Mouse (Mus musculus) heart, embryonic 10.5 days (tissue): ENCODE data around the gene Tceanc. TPM values are rescaled to one million over a fixed set of nuclear protein-coding genes. Genes with fewer than 3 reads are reported as not detected.

Experiments
- DNase-seq: peaks from one replicate; pipeline ENCODE4 v3.0.0-alpha.2; 2017; ENCODE audit warnings: low spot score
- H3K27ac ChIP-seq: fragments of 300-500 bp; sonication (generic); 2 replicates; pipeline ENCODE4 v1.5.1; 2016; ENCODE audit warnings: mild to moderate bottlenecking
- H3K27me3 ChIP-seq: fragments of 300-500 bp; sonication (generic); 2 replicates; pipeline ENCODE4 v1.6.1; 2016; ENCODE audit warnings: mild to moderate bottlenecking; ENCODE audit not compliant: poor library complexity, insufficient read depth, severe bottlenecking
- H3K36me3 ChIP-seq: fragments of 300-500 bp; sonication (generic); 2 replicates; pipeline ENCODE4 v1.6.1; 2016; ENCODE audit warnings: mild to moderate bottlenecking, moderate library complexity
- H3K4me1 ChIP-seq: fragments of 300-500 bp; sonication (generic); 2 replicates; pipeline ENCODE4 v1.6.1; 2016; ENCODE audit warnings: mild to moderate bottlenecking
- H3K4me3 ChIP-seq: fragments of 300-500 bp; sonication (generic); 2 replicates; pipeline ENCODE4 v1.5.1; 2016; ENCODE audit warnings: mild to moderate bottlenecking, moderate library complexity
- H3K9me3 ChIP-seq: fragments of 300-500 bp; sonication (generic); 2 replicates; pipeline ENCODE4 v1.6.1; 2016; ENCODE audit warnings: mild to moderate bottlenecking, moderate library complexity
- WGBS: fragments of 180-500 bp; shearing (Covaris S2); methylation state at CpG from one replicate; pipeline ENCODE4 v1.1.7; 2016; 5-methylcytosine and 5-hydroxymethylcytosine counted together
- polyA plus RNA-seq: library from polyadenylated mRNA; unstranded; fragments of >200 nt; fragmentation: Nextera tagmentation; extraction: Ambion mirVana; gene quantifications from 2 replicates; pipeline ENCODE4 v1.2.1, GENCODE M21; 2016

Tceanc gene
- polyA plus RNA-seq, 1 experiment from 2014 or later = 7.0 TPM

DNA sequence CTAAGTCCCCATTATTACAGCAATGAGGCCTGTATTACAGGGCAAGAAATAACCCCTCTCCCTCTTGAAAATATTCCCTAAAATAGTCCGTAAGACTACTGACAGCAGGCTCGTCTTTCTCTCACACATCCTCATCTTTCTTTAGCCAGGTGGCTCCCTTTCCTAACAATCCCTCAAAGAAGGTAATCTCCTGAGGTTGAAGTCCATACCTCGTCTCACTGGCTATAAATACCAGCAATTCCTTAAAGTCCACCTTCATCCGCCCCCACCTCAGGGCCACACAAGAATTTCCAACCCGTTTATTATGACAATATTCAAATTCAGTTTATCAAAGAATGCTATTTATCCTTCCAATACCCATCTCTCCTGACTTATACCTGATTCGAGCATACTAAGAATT lies 45.8 kb downstream of the Tceanc start:
- Histone ChIP-seq H3K36me3 (peaks cover 2% of the 10 kb centered on the region; the same call in 1 of the 2 replicates), H3K4me1 (no peaks in the 10 kb centered on the region), H3K9me3 (no peaks in the 10 kb centered on the region), H3K27ac (no peak overlapping the region), H3K27me3 (no peaks in the 10 kb centered on the region), H3K4me3 (no peak overlapping the region)
- 77% methylated on average over 6 of the region's 6 CpGs for WGBS
- no peak for DNase-seq

DNA sequence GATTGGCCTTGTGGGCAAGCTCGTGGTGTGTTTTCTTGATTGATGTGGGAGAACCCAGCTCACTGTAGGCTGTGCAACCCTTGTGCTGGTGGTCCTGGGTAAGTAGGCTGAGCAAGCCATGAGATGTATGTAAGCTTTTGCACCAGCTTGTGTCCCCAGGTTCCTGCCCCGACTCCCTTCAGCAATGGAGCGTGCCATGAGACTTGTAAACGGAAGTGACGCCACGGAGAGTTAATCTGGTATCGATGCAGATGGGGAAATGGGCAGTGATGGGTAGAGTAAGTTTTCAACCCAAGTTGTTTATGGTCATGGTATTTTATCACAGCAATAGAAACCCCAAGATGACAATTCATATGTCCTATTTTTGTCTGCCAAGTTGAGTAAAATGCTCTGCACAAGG lies 50.0 kb downstream of the Tceanc start:
- no peak for DNase-seq
- Histone ChIP-seq H3K27me3 (no peaks in the 10 kb centered on the region), H3K9me3 (no peaks in the 10 kb centered on the region), H3K4me1 (no peaks in the 10 kb centered on the region), H3K36me3 (0 out of 2 replicates have a peak, but pooled peaks cover 6% of the 10 kb centered on the region), H3K27ac (no peak overlapping the region), H3K4me3 (no peak overlapping the region)
- WGBS = 96% methylated on average over 7 of the region's 7 CpGs

DNA sequence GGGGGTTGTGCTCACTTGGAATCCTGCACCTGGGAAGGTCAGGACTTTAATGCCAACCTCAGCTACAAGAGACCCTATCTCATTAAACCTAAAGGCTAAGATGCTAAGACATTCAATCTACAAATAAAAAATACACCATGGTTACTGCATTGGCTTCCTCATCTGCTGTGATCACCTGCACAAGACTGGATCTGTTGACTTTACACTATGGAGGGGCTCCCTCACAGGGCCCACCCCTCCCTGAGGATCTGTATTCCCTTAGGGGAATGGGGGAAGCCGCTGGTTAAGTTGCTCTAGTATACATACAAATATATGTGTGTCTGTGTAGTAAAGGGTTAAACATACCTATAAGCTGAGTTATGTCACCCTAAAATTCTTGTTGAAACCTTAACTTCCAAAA lies 62.8 kb downstream of the Tceanc start:
- no peaks in the 10 kb centered on the region for H3K4me1 ChIP-seq
- 79% methylated on average over 1 of the region's 1 CpGs for WGBS
- H3K36me3 ChIP-seq = peaks cover 20% of the 10 kb centered on the region; the same call in 1 of the 2 replicates
- H3K27me3 ChIP-seq = no peaks in the 10 kb centered on the region
- H3K27ac ChIP-seq = no peak overlapping the region
- no peak overlapping the region for H3K4me3 ChIP-seq
- H3K9me3 ChIP-seq = no peaks in the 10 kb centered on the region
- DNase-seq = no peak

DNA sequence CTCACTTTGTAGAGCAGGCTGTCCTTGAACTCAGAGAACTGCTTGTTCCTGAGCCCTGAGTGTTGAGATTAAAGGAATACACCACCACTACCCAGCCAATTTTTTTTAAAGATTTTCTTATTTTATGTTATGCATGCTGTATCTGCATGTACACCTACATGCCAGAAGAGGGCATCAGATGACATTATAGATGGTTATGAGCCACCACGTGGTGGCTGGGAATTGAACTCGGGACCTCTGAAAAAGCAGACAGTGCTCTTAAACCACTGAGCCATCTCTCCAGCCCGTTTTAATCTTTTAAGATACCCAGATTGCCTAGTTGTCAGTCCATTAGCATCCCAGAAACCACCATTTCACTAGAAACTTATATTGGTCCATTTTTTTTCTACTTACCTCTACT lies 64.0 kb downstream of the Tceanc start:
- Histone ChIP-seq H3K4me1 (no peaks in the 10 kb centered on the region), H3K9me3 (no peaks in the 10 kb centered on the region), H3K27ac (no peak overlapping the region), H3K27me3 (no peaks in the 10 kb centered on the region), H3K4me3 (no peak overlapping the region), H3K36me3 (peaks cover 20% of the 10 kb centered on the region; the same call in 1 of the 2 replicates)
- WGBS = 73% methylated on average over 3 of the region's 3 CpGs
- no peak for DNase-seq

DNA sequence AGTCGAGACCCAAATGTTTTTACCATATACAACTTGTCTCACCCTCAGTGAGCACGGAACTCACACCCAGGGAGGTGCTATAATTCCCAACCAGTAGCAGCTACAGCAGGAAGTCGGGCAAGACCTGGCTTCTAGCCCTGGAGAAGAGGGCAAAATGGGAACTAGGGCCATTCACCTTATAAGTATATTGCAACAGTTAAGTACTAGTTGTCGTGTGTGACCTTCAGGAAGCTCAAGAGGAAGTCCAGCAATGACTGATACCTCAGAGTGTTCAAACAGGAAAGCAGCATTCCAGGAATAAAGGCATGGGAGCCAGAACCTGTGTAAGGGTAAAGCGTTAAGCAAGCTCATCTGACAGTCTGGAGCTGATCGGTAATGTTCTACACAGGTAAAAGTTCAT lies 64.8 kb downstream of the Tceanc start:
- peaks cover 20% of the 10 kb centered on the region; the same call in 1 of the 2 replicates for H3K36me3 ChIP-seq
- H3K4me3 ChIP-seq = no peak overlapping the region
- 76% methylated on average over 6 of the region's 6 CpGs for WGBS
- no peak overlapping the region for H3K27ac ChIP-seq
- no peaks in the 10 kb centered on the region for H3K27me3 ChIP-seq
- no peak for DNase-seq
- no peaks in the 10 kb centered on the region for H3K4me1 ChIP-seq
- H3K9me3 ChIP-seq = no peaks in the 10 kb centered on the region

Other genes starting within 250 kb of the Tceanc start
- 32.4 and 39.8 TPM in 2 replicates for gene Trappc2, start 78.0 kb downstream of the Tceanc start, polyA plus RNA-seq
- gene Ofd1, start 77.9 kb downstream of the Tceanc start, polyA plus RNA-seq = 4.8 and 6.0 TPM in 2 replicates
- gene Rab9, start 38.7 kb downstream of the Tceanc start, polyA plus RNA-seq = 33.4 and 38.7 TPM in 2 replicates
- gene Egfl6, start 67.2 kb upstream of the Tceanc start, polyA plus RNA-seq = 1.9 and 2.3 TPM in 2 replicates